Mouse (Mus musculus): ENCODE measurements around the gene Gpc5. TPM values are rescaled to one million over a fixed set of nuclear protein-coding genes. Genes with fewer than 3 reads are reported as not detected.
A peak's percentile ranks its signal among the peaks of the same experiment; 100 is the strongest.

Gene Gpc5
- polyA plus RNA-seq, 1 experiment from 2014 or later, result 0.81 TPM

DNA sequence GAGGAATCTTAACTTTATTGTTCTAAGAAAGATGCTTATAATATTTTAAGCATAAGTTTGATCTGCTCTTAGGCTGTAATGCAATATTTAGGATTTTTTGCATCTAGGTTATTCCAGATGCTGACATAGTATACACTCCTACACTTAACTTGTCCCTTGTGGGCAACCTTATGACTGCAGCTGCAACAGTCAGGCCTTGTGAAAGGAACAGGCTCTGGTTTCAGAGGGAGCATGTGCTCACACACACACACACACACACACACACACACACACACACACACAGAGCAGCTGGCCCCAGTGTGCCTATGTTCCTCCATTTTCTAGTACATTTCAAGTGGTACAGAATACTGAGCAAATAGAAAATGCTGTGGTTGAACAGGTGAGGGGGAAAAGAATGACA lies 190.8 kb downstream of the Gpc5 start:
- Histone ChIP-seq H3K27ac (no peak overlapping the region), H3K4me1 (no peaks in the 10 kb centered on the region), H3K4me3 (no peak overlapping the region), H3K9me3 (no peaks in the 10 kb centered on the region), H3K27me3 (ENCODE audit: poor library complexity, severe bottlenecking) (no peaks in the 10 kb centered on the region), H3K36me3 (replicated peaks) (no peaks in the 10 kb centered on the region)
- DNase-seq (ENCODE audit: extremely low spot score, low spot score), result no peak

- Histone ChIP-seq H3K9me3 (no peaks in the 10 kb centered on the region), H3K27ac (no peak overlapping the region), H3K36me3 (replicated peaks) (no peaks in the 10 kb centered on the region), H3K27me3 (ENCODE audit: poor library complexity, severe bottlenecking) (no peaks in the 10 kb centered on the region), H3K4me3 (no peak overlapping the region), H3K4me1 (peaks cover 6% of the 10 kb centered on the region; the same call in 1 of the 2 replicates)
- DNase-seq (ENCODE audit: extremely low spot score, low spot score), result no peak
- 88% methylated on average over 2 of the region's 2 CpGs for WGBS
Measured at GRCm38 (mm10) chr14:115324247-115324646, 232.2 kb downstream of the Gpc5 start.

DNA sequence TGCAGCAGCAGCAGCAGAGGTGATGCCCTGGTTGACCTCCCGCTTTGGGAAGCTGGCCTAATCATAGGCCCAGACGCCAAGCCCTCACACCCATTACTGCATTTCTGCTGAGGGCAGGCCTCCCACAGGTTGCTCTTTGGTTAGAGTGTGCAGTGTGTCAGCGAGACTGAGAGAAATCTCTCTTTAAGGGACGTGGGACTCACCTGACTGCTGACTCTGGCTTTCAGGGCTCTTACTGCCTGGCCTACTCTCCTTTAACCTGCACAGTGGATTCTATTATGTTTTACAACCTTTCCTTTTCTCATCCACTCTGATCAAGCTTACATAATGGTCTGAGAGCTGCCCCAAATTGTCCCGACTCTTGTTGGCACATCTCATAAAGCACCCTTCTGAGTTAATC lies 234.4 kb downstream of the Gpc5 start:
- no peaks in the 10 kb centered on the region for H3K36me3 ChIP-seq (replicated peaks)
- H3K27me3 ChIP-seq (ENCODE audit: poor library complexity, severe bottlenecking), result no peaks in the 10 kb centered on the region
- 53% methylated on average over 5 of the region's 5 CpGs for WGBS
- H3K9me3 ChIP-seq, result no peaks in the 10 kb centered on the region
- peaks cover 6% of the 10 kb centered on the region; the same call in 1 of the 2 replicates for H3K4me1 ChIP-seq
- no peak for DNase-seq (ENCODE audit: extremely low spot score, low spot score)
- no peak overlapping the region for H3K27ac ChIP-seq
- H3K4me3 ChIP-seq, result no peak overlapping the region

- H3K4me3 ChIP-seq, result no peak overlapping the region
- DNase-seq (ENCODE audit: extremely low spot score, low spot score), result no peak
- H3K4me1 ChIP-seq, result no peaks in the 10 kb centered on the region
- no peak overlapping the region for H3K27ac ChIP-seq
- no peaks in the 10 kb centered on the region for H3K27me3 ChIP-seq (ENCODE audit: poor library complexity, severe bottlenecking)
- 73% methylated on average over 3 of the region's 3 CpGs for WGBS
- H3K36me3 ChIP-seq (replicated peaks), result no peaks in the 10 kb centered on the region
- no peaks in the 10 kb centered on the region for H3K9me3 ChIP-seq
Measured at GRCm38 (mm10) chr14:115339084-115339483, 247.1 kb downstream of the Gpc5 start.

GRCm38 (mm10) chr14:115342597-115342996 lies 250.6 kb downstream of the Gpc5 start:
- 87% methylated on average over 2 of the region's 2 CpGs for WGBS
- H3K4me3 ChIP-seq, result no peak overlapping the region
- no peak overlapping the region for H3K27ac ChIP-seq
- DNase-seq (ENCODE audit: extremely low spot score, low spot score), result no peak
- no peaks in the 10 kb centered on the region for H3K27me3 ChIP-seq (ENCODE audit: poor library complexity, severe bottlenecking)
- H3K4me1 ChIP-seq, result no peaks in the 10 kb centered on the region
- H3K9me3 ChIP-seq, result no peaks in the 10 kb centered on the region
- H3K36me3 ChIP-seq (replicated peaks), result no peaks in the 10 kb centered on the region

GRCm38 (mm10) chr14:115349448-115349847 lies 257.4 kb downstream of the Gpc5 start:
- H3K27me3 ChIP-seq (ENCODE audit: poor library complexity, severe bottlenecking), result no peaks in the 10 kb centered on the region
- 73% methylated on average over 3 of the region's 3 CpGs for WGBS
- DNase-seq (ENCODE audit: extremely low spot score, low spot score), result no peak
- H3K36me3 ChIP-seq (replicated peaks), result no peaks in the 10 kb centered on the region
- no peak overlapping the region for H3K4me3 ChIP-seq
- H3K9me3 ChIP-seq, result no peaks in the 10 kb centered on the region
- H3K4me1 ChIP-seq, result no peaks in the 10 kb centered on the region
- no peak overlapping the region for H3K27ac ChIP-seq

DNA sequence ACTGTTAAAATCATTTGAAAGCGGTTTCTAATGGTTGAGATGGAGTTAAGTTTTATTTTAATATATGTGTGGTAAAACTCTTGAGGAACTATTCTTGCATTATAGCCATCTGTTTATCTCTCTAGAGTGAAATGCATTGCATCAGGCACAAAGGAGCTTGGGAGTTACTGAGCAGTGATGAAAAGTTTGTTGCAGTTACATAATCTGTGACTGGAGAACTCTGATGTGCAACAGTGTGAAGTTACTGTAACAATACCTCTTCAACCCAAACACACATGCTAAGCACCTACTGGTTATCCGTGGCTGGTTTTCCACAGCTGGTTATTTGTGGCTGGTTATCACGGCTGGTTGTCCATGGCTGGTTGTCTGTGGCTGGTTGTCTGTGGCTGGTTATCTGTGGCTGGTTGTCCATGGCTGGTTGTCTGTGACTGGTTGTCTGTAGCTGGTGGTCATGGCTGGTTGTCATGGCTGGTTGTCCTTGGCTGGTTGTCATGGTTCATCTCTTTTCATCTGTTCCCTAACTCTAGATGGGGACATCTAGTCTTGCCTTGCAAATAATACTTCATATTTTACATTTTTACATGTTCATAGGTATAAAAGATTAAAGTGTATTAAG lies 273.4 kb downstream of the Gpc5 start:
- no peaks in the 10 kb centered on the region for H3K9me3 ChIP-seq

GRCm38 (mm10) chr14:115369611-115370167 lies 277.7 kb downstream of the Gpc5 start:
- 0 out of 2 replicates have a peak, but pooled peaks cover 6% of the 10 kb centered on the region for H3K4me1 ChIP-seq
- no peak overlapping the region for H3K27ac ChIP-seq
- no peaks in the 10 kb centered on the region for H3K27me3 ChIP-seq (ENCODE audit: poor library complexity, severe bottlenecking)
- DNase-seq (ENCODE audit: extremely low spot score, low spot score), result no peak
- 76% methylated on average over 15 of the region's 15 CpGs for WGBS
- H3K4me3 ChIP-seq, result no peak overlapping the region
- no peaks in the 10 kb centered on the region for H3K36me3 ChIP-seq (replicated peaks)
- H3K9me3 ChIP-seq, result no peaks in the 10 kb centered on the region

More for the DNA sequence above, 273.4 kb downstream of the Gpc5 start:
- Histone ChIP-seq H3K27ac (no peak overlapping the region), H3K4me3 (no peak overlapping the region), H3K4me1 (0 out of 2 replicates have a peak, but pooled peaks cover 6% of the 10 kb centered on the region), H3K36me3 (replicated peaks) (no peaks in the 10 kb centered on the region), H3K27me3 (ENCODE audit: poor library complexity, severe bottlenecking) (no peaks in the 10 kb centered on the region)
- no peak for DNase-seq (ENCODE audit: extremely low spot score, low spot score)
- WGBS, result 97% methylated on average over 3 of the region's 3 CpGs

DNA sequence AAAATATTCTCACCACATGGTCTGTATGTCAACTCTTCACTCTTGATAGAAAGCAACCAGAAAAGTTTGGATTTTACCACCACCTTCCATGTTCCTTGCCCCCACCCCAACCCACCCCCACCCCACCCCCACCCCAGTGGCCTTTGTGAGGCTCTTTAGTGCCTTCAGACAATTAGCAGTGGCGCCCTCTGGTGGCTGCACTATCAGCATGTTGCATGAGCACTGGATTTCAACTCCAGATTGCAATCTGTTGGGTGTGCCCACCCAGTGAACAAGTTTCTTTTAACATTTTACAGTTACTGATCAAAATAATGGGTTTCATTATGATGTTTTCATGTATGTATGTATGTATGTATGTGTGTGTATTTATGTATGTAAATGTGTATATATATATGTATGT lies 279.1 kb downstream of the Gpc5 start:
- no peak for DNase-seq (ENCODE audit: extremely low spot score, low spot score)
- Histone ChIP-seq H3K4me1 (0 out of 2 replicates have a peak, but pooled peaks cover 6% of the 10 kb centered on the region), H3K27me3 (ENCODE audit: poor library complexity, severe bottlenecking) (no peaks in the 10 kb centered on the region), H3K4me3 (no peak overlapping the region), H3K36me3 (replicated peaks) (no peaks in the 10 kb centered on the region), H3K27ac (no peak overlapping the region), H3K9me3 (no peaks in the 10 kb centered on the region)
- 20% methylated on average over 1 of the region's 1 CpGs for WGBS

DNA sequence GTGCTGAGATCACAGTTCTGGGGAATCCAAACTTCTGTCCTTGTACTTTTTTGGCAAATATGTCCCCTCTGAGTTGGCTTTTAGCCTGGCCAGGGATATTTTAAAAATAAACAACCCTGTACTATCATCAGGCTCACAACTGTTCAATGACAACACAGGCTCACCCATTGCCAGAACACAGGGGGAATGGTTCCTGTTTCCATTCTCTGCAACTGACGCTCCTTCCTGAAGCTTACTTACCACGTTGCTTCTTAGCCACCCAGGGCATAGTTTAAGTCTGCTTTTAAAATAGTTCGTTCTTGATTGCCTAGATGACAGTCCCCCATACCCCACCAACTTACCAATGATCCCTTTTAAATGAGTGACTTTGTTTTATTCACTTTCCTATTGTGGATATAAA lies 299.8 kb downstream of the Gpc5 start:
- 78% methylated on average over 3 of the region's 3 CpGs for whole genome bisulfite sequencing
- no peak overlapping the region for H3K27ac ChIP-seq
- H3K27me3 ChIP-seq (ENCODE audit: poor library complexity, severe bottlenecking), result no peaks in the 10 kb centered on the region
- no peak overlapping the region for H3K4me3 ChIP-seq
- H3K36me3 ChIP-seq (replicated peaks), result no peaks in the 10 kb centered on the region
- H3K9me3 ChIP-seq, result no peaks in the 10 kb centered on the region
- no peak for DNase-seq (ENCODE audit: extremely low spot score, low spot score)
- no peaks in the 10 kb centered on the region for H3K4me1 ChIP-seq

GRCm38 (mm10) chr14:115392894-115393524 lies 301.0 kb downstream of the Gpc5 start:
- H3K9me3 ChIP-seq, result no peaks in the 10 kb centered on the region
- no peak overlapping the region for H3K4me3 ChIP-seq
- peak; percentile 22 for DNase-seq (ENCODE audit: extremely low spot score, low spot score)
- H3K36me3 ChIP-seq (replicated peaks), result no peaks in the 10 kb centered on the region
- H3K27me3 ChIP-seq (ENCODE audit: poor library complexity, severe bottlenecking), result no peaks in the 10 kb centered on the region
- H3K4me1 ChIP-seq, result no peaks in the 10 kb centered on the region
- H3K27ac ChIP-seq, result no peak overlapping the region
- 56% methylated on average over 14 of the region's 14 CpGs for WGBS

- Histone ChIP-seq H3K4me3 (no peak overlapping the region), H3K36me3 (replicated peaks) (no peaks in the 10 kb centered on the region), H3K9me3 (no peaks in the 10 kb centered on the region), H3K27ac (no peak overlapping the region), H3K27me3 (ENCODE audit: poor library complexity, severe bottlenecking) (peaks cover 24% of the 10 kb centered on the region), H3K4me1 (peaks cover 12% of the 10 kb centered on the region; the same call in 1 of the 2 replicates)
- 29% methylated on average over 5 of the region's 5 CpGs for WGBS
- no peak for DNase-seq (ENCODE audit: extremely low spot score, low spot score)
Measured at GRCm38 (mm10) chr14:115406596-115406995, 314.6 kb downstream of the Gpc5 start.

- H3K4me1 ChIP-seq, result peaks cover 13% of the 10 kb centered on the region; the same call in 1 of the 2 replicates
- no peak overlapping the region for H3K4me3 ChIP-seq
- H3K9me3 ChIP-seq, result no peaks in the 10 kb centered on the region
- H3K27ac ChIP-seq, result no peak overlapping the region
- no peak for DNase-seq (ENCODE audit: extremely low spot score, low spot score)
- peaks cover 24% of the 10 kb centered on the region for H3K27me3 ChIP-seq (ENCODE audit: poor library complexity, severe bottlenecking)
- 53% methylated on average over 2 of the region's 2 CpGs for WGBS
- no peaks in the 10 kb centered on the region for H3K36me3 ChIP-seq (replicated peaks)
Measured at GRCm38 (mm10) chr14:115407309-115407930, 315.4 kb downstream of the Gpc5 start.
